Mouse (Mus musculus) retina, adult 2 months (tissue): Measurements from ENCODE around the gene Rpl38.

Source experiments
- DNase-seq: peaks from one replicate; pipeline ENCODE4 v3.0.0-alpha.2; 2012; ENCODE audit warnings: low read depth, low spot score

Gene Rpl38

DNA sequence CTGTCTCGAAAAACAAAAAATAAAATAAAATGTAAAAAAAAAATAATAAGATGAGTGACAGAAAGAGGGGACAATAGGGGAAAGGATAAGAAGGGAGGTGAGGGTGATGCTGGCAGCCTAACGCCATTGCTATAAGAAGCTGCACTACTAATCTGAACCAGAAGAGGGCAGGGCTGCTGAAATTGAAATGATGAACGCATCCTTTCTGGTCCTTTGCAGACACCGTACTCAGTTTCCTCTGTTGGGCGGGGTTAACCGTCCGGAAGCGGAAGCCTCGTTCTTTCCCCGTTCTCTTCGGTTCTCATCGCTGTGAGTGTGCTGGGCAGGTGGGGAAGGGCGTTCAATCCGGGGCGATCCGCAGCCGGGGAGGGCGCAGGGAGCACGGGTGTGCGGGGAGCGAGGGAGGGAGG lies at the start of gene Rpl38:
Gene Rpl38, plus strand, starts transcription at position 224 of the 410 bp plus-strand sequence.
- peak; percentile 96 for DNase-seq

DNA sequence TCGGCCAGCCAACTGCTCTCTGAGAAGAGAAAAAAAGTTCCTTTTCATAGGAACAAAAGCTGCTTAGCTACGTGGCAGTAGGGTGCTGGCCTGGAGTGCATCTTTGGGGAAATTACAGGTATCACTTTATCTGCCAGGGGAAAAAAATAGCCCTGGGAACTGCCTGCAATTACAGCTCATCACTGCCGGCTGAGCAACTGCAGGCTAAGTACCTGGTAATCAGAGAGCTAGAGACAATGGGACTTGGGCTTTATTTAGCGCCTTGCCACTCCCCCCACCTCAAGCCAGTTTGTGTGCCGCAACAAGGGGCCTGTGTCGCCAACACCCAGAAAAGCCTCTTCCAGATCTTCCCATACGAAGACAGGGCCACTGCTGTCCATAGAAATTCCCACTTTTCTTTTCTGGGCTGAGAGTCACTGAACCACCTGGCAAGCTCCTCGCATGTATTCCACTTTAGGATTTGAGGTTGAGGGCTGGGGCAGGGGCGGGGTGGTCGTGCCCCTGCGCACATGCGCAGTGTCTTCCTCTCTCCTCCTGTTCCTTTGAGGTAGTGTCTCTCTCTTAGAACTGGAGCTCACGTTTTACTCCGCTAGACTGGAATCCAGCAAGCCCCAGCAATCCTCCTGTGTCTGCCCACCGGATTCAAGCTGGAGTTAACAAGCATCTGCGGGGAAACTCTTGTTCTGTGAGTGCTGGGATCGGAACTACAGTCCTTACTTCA lies 49.5 kb upstream of the Rpl38 start:
- DNase-seq: no peak

DNA sequence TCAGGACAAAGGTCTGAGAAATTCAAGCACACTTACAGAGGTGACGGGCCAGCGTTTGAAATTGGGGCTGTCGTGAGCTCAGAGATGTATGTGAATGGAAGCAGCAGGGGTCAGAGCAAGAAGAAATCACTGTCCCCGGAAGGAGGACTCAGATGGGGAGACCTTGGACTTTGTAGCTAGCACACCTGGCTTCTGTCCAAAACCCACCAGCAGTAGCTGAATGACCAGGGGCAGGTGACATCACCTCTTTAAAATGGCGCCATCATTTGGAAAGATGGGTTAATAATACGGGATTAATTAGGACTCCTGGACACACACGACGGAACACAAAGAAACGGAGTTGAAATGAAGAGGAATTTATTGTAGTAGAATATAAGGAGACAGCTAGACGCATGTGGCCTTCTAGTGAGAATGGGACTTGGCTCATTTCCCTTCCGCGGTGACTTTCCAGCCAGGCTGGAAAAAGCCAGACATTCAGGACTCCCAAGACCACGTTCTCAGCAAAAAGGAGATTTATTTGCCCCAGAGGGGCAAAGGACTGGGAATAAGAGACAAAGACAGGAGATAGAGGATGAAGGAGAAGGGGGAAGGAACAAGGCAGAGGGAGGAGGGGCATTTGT lies 42.1 kb upstream of the Rpl38 start:
- DNase-seq: no peak

DNA sequence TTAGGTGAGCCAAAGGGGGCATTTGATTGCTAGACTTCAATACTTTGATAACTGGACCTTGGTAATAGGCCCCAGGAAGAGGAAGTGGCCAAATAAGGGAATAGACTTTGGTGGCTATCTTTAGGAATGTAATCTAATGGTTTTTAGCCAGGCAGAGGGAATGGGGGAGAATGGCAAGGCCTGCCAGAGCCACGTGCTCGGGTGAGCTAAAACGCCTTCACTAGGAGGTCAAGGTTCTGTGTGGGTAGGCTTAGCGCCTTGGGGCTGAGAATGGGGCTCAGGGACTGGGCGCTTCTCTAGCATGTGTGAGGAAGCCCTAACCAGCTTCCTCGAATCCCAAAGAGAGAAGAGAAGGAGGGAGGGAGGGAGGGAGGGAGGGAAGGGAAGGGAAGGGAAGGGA lies 41.3 kb upstream of the Rpl38 start:
- no peak for DNase-seq

DNA sequence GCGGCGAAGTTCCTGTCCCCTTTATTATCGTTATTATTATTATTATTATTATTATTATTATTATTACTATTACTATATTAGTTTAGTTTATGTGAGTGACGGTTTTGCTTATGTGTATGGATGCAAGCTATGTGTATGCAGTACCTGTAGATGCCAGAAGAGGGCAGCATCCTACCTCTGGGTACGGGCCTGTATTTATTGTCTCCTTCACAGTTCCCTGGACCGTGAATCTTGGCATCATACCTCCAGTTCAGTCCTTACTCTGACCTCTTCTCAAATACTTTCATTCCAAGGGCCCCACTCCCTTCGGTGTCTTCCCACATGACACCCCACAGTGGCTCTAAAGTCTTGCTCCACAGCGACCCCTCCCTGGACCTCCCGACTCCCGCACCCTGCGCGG lies 40.3 kb upstream of the Rpl38 start:
- DNase-seq: no peak

DNA sequence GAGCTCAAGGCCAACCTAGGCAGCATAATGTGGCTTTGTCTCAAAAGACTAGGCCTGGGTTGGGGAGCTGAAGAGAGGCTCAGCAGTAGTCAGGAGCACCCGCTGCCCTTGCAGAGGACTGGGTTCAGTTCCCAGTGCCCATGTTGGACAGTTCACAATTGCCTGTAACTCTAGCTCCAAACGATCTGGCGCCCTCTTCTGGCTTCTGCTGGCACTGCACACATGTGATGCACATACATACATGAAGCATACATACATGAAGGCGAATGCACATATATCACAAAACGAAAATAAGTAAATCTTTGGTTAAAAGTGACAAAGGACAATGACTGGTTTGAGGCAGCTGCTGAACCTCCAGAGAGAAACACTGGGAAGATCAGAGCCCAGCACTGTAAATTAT lies 38.3 kb upstream of the Rpl38 start:
- DNase-seq: no peak

DNA sequence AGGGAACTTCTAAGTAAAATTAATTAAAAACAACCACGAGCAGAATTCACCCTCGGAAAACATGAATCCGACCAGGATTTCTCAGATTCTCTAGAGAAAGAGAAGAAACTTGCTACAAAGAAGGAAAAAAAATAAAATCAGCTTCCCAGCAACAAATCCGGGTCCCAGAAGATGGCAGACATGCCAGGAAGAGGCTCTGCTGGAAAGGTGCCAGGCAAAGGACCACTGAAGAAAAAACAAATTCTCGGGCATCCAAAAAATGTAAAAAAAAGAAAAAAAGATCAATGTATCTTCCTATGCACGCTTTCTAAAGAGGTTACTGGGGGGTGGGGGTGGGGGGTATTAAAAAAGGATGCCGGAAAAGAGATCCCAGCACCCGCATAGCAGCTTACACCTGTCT lies 36.1 kb upstream of the Rpl38 start:
- DNase-seq: no peak

DNA sequence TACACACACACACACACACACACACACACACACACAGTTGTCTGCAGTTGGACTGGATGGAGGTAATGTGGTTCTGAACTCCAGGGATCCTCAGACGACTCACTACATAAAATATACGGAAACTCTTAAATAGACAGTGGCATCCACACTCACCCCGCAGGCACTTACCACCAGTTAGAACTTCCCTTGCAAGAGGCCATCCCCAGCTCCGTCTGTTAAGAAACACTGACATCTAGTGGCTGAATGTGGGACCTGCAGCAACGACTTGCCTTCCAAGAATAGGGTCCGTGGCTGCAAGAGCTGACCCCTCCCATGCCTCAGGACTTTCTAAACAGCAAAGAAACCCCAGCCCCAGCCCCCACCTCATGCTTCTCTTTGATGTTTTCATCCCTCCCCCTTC lies 32.0 kb upstream of the Rpl38 start:
- DNase-seq: peak; percentile 65

DNA sequence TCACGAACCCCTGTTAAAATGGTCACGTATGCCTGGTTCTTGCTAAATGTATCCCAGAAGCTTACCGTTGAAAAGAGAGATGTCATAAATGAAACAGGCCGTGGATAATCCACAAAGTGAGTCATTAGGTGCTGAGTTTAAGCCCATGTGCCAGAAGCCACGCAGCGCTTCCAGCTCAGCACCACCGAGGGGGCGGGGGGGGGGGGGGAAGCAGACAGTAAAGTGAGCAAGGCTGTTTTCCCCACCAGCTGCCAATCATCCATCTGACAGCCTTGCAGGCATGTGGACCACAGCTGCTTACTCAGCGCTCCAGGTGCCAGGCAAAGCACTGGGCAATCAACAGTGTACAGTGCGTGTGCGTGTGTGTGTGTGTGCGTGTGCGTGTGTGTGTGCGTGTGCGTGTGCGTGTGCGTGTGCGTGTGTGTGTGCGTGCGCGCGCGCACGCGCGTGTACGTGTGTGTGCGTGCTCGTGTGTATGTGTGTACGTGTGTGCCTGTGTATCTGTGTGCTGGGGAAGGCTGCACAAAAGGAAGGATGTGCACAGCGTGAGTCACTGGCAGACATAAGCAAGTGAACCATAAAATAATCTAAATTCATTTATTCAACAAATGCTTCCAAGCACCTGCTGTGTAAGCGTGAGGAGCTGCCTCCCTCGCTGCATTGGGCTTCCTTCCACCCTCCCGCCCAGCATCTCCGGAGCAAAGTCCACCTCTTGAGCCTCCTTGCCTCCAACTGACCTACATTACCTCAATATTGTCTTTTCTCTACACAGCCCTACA lies 31.4 kb upstream of the Rpl38 start:
- DNase-seq: no peak

DNA sequence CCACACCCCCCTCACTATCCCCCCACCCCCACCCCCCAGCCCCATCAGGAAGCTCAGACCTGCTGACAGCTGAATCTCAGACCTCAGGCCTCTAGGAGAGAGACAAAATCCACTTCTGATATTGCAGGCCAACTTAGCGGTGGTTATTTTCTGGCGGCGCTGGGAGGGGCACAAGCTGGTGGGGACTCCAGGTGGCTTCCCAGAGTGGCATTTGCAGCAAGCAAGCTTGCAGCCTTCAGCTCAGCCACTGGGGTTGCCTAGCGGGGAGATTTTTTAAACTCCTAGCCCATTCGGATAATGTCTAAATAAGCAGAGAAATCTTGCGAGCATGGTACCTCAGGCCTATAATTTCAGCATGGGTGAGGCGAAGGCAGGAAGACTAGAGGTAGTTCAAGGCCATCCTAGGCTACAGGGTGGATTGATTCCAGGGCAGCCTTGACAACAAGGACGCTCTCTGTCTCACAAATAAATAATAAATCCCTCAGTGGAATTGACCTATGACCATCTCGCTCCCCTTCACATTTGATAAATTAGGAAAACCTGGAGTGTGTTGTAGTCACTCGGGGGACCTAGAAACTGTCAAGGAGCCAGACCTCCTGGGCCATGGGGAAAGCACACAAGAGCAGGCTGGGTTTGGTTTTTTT lies 29.6 kb upstream of the Rpl38 start:
- DNase-seq: no peak

DNA sequence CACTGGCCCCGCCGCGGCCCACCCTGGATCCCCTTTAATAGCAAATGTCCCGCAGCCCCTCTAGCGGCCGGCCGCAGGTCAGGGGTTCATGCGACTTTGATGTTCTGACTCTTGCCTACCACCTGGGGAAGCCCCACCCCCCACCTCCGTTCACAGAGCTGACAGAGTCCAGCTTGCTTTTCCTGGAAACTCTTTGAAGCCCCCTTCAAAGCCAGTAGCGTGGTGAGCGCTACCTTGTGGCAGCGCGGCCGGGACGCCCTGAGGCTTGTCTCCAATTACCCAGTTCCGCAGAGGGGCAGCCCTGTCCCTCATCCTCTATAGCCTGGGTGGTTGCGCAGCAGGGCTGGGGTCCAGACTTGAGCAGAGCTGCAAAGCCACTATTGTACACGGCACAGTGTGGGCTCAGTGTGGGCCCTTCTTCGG lies 28.6 kb upstream of the Rpl38 start:
- no peak for DNase-seq

DNA sequence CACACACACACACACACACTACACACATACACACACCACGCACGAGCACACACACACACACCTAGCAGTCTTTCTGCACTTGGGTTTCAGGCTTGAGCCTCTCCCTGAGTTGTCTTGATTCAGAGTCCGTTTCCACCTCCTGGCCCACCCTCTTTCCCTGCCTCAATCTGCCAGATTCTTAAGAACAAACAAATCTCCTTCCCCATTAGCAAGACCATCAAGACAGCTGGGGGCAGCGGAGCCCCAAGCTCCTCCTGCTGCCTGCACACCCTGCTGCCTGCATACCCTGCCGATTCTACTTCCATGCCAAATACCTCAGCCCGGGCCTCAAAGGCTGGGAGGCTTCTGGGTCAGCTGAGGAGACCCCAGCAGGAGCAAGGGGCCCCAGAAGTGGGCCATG lies 27.7 kb upstream of the Rpl38 start:
- DNase-seq: no peak

DNA sequence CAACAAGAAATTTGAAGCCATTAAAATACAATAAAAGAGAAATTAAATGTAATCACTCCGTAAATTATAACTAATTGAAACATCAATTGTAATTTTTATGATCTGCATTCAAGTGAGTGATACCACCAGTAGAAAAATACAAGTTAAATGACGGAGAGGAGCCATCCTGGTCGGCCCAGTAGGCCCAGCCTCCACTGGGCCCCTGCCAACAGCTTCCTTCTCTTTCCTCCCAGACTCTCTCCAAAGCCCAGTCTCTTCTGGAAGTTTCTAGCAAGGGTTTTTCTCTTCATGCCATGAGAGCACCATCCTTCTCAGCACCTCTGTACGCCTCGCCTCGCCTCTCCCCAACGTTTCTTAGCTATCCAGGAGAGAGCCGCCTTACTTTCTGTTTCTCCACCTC lies 27.2 kb upstream of the Rpl38 start:
- no peak for DNase-seq

DNA sequence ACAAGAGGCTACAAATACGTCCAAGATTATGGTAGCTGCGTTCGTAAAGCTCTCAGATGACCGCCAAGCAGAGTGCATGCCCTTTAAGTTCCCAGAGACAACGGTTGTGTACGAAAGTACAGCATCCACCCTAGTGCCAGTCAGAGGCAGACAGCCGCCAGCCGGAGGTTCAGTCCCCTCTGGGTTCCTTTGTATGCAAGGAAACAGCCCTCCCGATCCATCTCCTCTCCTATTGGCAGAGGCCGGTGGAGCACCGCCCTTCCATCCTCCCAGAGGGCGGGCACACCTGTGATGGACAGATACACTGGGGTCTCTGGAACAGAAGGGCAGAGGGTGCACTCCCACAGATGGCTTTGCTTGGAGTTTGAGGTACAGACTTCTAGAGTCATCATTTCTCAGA lies 26.1 kb upstream of the Rpl38 start:
- DNase-seq: no peak

DNA sequence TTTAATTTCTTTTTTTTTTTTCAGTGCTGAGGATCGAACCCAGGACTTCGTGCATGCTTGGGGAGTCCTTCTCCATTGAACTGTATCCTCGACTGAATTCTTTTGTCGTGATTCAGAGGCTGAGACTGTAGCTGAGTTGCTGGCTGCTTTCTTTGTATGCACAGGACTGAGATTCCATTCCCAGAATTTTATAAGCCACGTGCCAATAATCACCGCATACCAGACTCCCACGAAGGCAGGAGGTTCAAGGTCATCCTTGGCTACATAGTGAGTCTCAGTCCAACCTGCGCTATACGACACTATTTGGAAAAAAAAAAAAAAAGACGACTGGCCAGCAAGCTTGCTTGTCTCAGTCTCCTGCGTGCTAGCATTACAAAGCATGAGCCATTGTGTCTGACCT lies 25.4 kb upstream of the Rpl38 start:
- no peak for DNase-seq

DNA sequence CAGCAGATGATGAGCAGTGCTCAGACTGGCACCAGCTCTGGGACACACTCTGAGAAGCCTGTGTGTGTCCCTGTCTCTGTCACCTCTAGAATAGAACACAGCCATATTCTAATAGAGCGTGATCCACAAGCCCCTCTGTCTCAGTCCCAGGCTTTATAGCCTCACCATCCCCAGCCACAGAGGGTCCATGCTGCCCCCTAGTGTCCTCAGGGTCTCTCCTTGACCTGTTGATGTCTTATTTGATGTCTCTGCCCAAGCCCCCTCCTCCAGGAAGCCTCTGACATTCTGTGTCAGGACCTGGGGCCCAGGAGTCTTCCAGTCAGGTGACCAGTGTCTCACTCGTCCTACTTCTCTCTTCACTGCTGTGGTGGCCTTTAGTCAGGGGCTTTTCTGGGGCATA lies 24.2 kb upstream of the Rpl38 start:
- DNase-seq: no peak

DNA sequence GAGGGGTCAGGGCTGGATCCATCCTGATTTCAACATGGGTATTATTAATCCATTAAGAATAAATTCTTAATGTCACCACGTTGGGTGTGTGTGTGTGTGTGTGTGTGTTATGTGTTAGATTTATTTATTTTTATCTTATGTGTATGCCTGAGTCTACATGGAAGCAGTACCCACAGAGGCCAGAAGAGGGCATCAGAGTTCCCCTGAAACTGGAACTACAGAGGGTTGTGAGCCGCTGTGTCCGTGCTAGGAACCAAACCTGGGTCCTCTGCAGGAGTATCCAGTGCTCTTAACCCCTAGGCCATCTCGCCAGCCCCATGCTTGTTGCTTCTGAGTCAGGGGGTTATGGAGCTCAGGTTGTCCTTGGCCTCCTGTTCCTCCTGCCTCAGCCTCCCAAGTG lies 18.8 kb upstream of the Rpl38 start:
- no peak for DNase-seq

DNA sequence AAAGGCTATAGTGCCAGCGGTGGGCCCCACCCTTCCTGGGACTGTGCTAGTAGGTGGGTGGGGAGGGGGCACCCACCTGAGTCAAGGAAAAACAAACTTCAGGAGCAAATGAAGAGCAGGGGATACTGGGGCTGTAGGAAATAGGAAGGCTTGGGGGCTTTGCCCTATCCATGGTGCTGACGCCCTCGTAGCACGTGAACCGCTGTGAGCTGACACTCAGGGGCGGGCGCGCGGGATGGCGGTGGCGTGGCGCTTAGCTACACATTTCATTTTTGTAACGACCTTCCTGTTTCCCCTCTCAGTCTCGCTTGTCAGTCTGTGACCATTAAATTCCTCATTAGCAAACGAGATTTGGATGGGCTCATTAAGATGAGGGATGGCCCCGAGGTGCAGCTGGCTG lies 15.8 kb upstream of the Rpl38 start:
- no peak for DNase-seq

DNA sequence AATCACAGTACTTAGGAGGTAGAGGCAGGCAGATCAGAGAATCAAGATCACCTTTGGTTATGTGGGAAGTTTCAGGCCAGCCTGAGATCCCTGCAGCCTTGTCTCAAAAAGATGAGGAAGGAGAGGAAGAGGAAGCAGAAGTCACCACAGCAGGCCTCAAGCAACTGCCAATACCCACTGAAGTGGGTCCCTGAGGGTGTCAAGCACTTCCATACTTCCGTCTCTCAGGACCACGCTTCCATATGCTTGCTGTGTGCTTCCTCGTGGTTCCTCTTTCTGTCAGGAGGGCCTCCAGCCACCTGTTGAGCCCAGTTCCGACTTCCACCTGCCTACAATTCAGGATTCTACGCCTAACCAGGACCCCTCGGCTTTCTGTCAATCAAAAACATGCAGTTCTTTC lies 14.7 kb upstream of the Rpl38 start:
- no peak for DNase-seq

DNA sequence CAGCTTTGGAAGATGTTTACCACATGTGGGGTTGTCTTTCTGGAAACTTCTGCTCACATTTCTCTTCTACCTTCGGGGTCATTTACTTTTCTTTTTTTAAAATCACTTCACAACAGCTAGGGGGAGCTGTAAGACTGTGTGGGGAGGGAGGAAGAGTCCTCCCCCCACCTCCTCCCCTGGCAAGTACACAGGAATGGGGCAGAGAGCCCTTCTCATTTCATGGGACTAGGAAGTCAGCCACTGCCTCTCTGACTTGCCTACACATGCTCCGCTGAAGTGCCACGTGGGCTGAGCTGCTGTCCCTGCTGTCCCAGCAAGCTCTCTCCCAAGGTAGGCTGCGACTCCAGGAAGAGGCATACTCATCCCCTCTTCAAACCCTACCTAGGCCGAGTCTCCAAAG lies 13.8 kb upstream of the Rpl38 start:
- no peak for DNase-seq

DNA sequence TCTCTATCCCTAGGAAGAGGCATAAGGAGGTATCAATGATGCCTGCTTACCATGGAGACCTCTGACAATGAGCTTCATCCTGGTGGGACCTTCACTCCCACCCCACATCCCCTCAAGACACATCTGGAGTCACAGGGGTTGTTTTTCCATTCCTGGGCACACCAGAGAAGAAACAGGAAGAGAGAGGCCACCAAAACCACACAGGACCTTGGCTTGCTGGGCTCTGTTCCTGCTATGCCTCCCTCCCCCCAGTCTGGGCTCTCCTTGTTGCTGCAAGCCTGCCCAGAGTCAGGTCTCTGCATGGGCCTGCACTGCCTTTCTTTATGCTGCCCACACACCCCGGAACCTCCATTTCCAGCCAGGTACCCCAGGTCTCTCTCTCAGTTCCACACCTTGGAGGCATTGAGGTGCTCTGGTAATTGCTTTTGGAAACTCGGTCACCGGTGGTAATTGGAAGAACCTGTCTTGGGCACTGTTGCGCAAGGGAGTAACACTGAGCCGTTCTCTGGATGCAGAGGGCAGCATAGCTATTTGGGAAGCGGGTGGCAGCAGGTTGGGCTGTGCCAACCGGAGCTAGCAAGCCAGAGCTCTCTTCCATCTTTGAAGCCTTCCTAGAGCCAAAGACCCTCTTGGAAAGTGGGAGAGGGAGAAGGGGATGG lies 12.8 kb upstream of the Rpl38 start:
- no peak for DNase-seq
